Mouse (Mus musculus) ES-Bruce4 (cell line): ENCODE data around the gene Tada2a.

Experiments used
- CTCF ChIP-seq: IDR thresholded peaks from one replicate; pipeline ENCODE4 v1.8.1; 2011; ENCODE audit warnings: low read depth, low read length
- POLR2A ChIP-seq: IDR thresholded peaks from one replicate; pipeline ENCODE4 v1.8.1; 2011; ENCODE audit warnings: low read length; ENCODE audit not compliant: insufficient read depth

DNA sequence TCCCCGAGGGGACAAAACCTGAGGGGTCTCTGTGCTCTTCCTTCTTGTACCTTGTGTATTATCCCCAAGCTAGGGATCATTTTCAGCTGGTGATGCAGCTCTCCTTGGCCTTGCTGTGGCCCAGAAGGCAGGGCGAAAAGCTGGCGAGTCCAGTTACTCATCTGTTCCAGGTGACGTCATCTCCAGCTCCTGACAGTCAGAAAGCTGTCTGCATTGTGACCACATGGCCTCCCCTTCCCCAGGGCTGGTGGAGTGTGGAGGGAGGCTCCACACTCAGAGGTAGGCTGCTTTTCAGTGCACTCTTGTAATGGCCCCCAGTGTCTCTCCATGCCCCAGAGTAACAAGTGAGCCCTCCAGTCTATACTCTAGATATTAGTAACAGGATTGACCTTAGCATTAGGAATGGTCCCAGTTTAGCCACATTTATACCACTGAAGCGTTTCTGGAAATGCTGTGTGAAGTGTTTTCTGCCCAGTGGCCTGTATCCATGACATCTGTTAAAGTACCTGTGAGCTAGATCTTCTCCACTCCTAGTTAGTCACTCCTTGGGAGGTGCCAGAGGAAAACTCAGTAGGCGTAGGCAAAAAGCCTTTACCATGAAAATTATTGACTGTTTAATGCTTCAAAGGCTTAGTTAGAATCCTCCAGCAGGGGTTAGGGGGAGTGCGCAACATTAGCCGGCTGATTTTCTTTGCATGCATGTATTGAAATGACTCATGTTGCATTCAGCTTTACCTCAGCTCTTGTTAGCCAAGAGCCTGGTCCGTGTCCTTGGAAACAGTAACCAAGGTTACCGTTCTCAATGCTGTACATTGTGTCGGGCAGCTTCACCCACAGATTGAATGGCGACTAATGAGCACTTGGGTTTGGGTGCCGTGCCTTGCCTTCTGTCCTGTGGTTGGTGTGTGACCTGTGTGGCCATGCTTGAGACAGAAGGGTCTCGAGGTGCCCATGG, 86.3 kb downstream of the Tada2a start:
- no peak for TF ChIP-seq CTCF
- TF ChIP-seq POLR2A = no peak
